Mouse (Mus musculus): ENCODE measurements around the gene Siglecg. TPM values are rescaled to one million over a fixed set of nuclear protein-coding genes. Genes with fewer than 3 reads are reported as not detected.

The Siglecg gene
- polyA plus RNA-seq (2021; fragmentation: Nextera tagmentation): not detected in 2 replicates
- long read RNA-seq, experiment 1: 0 reads
- long read RNA-seq, experiment 2: 0 reads

DNA sequence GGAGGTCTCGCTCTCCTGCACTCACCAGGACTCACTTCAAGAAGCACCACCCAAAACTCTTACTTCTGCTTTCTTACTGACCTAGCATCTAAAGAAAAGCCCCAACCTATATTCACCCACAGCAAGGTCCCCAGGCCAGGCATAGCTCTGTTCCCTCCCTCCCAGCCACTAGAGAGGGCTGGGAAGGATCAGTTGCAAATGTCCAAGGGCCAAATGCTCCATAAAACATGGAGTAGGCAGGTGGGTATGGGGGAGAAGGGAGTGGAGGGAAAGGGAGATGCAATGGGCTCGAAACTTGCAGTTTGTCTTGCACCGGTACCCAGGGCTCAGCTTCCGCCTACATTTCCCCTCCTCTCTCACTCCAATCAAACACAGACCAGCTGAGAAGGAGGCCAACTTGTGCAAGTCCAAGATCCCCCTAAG is at the start of gene Siglecg:
Siglecg (plus strand) TSS at position 74 of the 423 bp plus-strand sequence.

GRCm38 (mm10) chr7:43427406-43427805 is 19.4 kb downstream of the Siglecg start, which contains the start of gene Lim2:
TSS of gene Lim2 (plus strand) at chr7:43427670.

DNA sequence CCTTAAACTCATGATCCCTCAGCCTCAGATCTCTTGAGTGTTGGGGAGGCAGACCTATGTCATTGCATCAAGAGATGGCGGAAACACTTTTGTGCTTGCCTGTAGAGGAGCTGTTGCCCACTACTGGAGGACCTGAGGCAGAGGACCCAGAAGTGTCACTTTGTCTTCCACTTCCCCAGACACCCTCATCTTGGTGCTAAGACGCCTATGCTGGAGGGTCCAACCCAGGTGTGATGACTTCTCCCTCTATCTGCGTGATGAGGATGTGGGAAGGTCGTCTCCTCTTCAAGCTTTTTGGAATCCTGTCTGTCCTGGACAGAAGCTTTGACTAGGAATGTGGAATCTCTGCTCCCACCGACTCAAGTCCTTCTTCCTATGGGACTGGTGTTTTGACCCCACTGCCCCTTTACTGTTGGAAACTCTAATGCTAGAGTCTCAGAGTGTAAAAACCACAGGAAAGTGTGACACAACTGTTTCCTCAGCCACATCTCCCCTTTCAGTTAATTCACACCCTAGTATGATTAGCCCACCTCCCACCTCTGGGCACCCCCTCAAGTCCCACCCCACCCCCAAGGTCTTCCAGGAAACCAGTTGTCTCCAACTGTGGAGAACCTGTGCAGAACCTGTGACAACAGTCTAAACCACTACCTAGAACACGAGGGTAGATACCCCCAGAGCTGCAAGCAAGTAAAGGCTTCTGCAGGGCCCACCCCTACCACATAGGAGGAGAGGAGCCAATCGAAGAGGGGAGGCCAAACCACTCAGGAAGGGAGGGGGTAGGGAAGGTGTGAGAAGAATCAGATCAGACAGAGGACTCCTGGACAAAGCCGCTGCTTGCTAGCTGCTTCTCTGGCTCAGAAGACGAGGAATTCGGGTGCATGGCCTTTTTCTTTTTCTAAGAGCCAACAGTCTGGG is 28.6 kb downstream of the Siglecg start, which contains the start of gene Nkg7:
Nkg7 (plus strand) TSS at position 733 of the 915 bp plus-strand sequence.

DNA sequence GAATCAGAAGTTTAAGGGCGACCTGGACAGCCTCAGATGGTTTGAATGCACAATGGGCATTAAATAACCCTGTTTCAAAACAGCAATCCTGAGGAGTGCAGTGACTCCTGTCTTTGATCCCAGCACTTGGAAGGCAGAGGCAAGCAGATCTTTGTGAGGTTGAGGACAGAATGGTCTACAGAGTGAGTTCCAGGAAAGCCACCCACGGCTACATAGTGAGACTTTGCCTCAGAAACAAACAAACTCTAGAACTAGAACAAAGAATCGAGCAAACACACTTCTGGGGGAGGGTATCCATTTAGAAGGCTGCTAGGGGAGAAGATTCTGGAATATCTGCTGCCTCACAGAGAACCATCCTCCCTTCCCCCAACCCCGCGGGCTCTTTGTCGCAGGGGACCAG is 32.5 kb downstream of the Siglecg start, which contains the start of gene Cldnd2:
Cldnd2 (plus strand) TSS at position 301 of the 400 bp plus-strand sequence.

DNA sequence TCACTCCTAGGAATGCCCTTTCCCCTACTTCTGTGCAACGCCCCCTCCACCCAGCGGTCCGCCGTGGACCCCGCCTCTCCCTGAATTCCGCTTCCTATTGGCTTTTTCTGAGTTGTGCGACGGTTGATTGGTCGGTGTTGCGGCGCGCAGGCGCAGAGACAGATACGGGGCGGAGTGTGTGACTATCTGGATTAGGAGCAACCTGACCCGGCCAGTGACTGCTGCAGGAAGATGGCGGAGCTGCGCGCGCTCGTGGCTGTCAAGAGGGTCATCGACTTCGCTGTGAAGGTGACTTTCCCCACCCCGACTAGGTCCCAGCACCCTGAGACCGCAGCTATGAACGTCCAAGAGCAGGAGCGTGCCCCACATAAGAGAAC is 35.9 kb downstream of the Siglecg start, which contains the start of the genes Etfb and Gm45233:
Etfb (plus strand) TSS at position 167 of the 377 bp plus-strand sequence.
Gm45233 (plus strand) TSS at position 212 of the 377 bp plus-strand sequence.

GRCm38 (mm10) chr7:43462851-43463250 is 54.8 kb downstream of the Siglecg start, which contains the start of gene Vsig10l:
TSS of gene Vsig10l (plus strand) at chr7:43463151.

Other genes with a start within 250 kb of the Siglecg start
- gene Zfp715, start 94.9 kb upstream of the Siglecg start, polyA plus RNA-seq (2021; fragmentation: Nextera tagmentation): 4.8 and 6.4 TPM in 2 replicates
- gene Siglecf, start 56.9 kb upstream of the Siglecg start, polyA plus RNA-seq (2021; fragmentation: Nextera tagmentation): 0.36 and 0.43 TPM in 2 replicates
- gene Lim2, start 19.5 kb downstream of the Siglecg start, polyA plus RNA-seq (2021; fragmentation: Nextera tagmentation): not detected in 2 replicates
- gene Nkg7, start 28.9 kb downstream of the Siglecg start, polyA plus RNA-seq (2021; fragmentation: Nextera tagmentation): 0.43 and 0.44 TPM in 2 replicates
- not detected in 2 replicates for gene Cldnd2, start 32.6 kb downstream of the Siglecg start, polyA plus RNA-seq (2021; fragmentation: Nextera tagmentation)
- 180 and 198 TPM in 2 replicates for gene Etfb, start 35.9 kb downstream of the Siglecg start, polyA plus RNA-seq (2021; fragmentation: Nextera tagmentation)
- 0.69 TPM in 1 of 2 replicates, not detected in the other for gene Gm45233, start 35.9 kb downstream of the Siglecg start, polyA plus RNA-seq (2021; fragmentation: Nextera tagmentation)
- gene Vsig10l, start 54.9 kb downstream of the Siglecg start, polyA plus RNA-seq (2021; fragmentation: Nextera tagmentation): 1.1 and 2.6 TPM in 2 replicates
- gene Iglon5, start 81.9 kb downstream of the Siglecg start, polyA plus RNA-seq (2021; fragmentation: Nextera tagmentation): 1.9 and 3.0 TPM in 2 replicates
- not detected in 2 replicates for gene 4931406B18Rik, start 97.7 kb downstream of the Siglecg start, polyA plus RNA-seq (2021; fragmentation: Nextera tagmentation)
- gene Cd33, start 136.2 kb downstream of the Siglecg start, polyA plus RNA-seq (2021; fragmentation: Nextera tagmentation): 4.9 and 5.2 TPM in 2 replicates
- 1.2 and 1.6 TPM in 2 replicates for gene Zfp658, start 154.1 kb downstream of the Siglecg start, polyA plus RNA-seq (2021; fragmentation: Nextera tagmentation)
- 5.4 and 5.5 TPM in 2 replicates for gene Zfp719, start 171.4 kb downstream of the Siglecg start, polyA plus RNA-seq (2021; fragmentation: Nextera tagmentation)
- not detected in 2 replicates for gene Zfp819, start 199.0 kb downstream of the Siglecg start, polyA plus RNA-seq (2021; fragmentation: Nextera tagmentation)
- not detected in 2 replicates for gene Ceacam18, start 226.5 kb downstream of the Siglecg start, polyA plus RNA-seq (2021; fragmentation: Nextera tagmentation)

All from left cerebral cortex, adult 6 months (tissue).